Mouse (Mus musculus) large intestine, adult 2 months (tissue): ENCODE data around the gene Prrg1. TPM values are rescaled to one million over a fixed set of nuclear protein-coding genes. Genes with fewer than 3 reads are reported as not detected.
"Not testable (repeated sequence)": the region's sequence is repeated elsewhere in the genome, so short reads cannot be mapped to it uniquely, and the experiment has no call there.

Experiments used
- DNase-seq: peaks from one replicate; pipeline ENCODE4 v3.0.0-alpha.2; 2012; ENCODE audit warnings: low read depth, low spot score
- WGBS: fragments of 180-500 bp; shearing (Covaris S2); methylation state at CpG from one replicate; pipeline ENCODE4 v1.1.7; 2018; 5-methylcytosine and 5-hydroxymethylcytosine counted together
- polyA plus RNA-seq: library from polyadenylated mRNA; depleted of rRNA; stranded (reverse); fragments of >200 nt; gene quantifications from 2 replicates; pipeline ENCODE4 v1.2.3, GENCODE M21; 2012; rRNA removed

Gene Prrg1
- 0.21 and 0.52 TPM in 2 replicates for polyA plus RNA-seq

DNA sequence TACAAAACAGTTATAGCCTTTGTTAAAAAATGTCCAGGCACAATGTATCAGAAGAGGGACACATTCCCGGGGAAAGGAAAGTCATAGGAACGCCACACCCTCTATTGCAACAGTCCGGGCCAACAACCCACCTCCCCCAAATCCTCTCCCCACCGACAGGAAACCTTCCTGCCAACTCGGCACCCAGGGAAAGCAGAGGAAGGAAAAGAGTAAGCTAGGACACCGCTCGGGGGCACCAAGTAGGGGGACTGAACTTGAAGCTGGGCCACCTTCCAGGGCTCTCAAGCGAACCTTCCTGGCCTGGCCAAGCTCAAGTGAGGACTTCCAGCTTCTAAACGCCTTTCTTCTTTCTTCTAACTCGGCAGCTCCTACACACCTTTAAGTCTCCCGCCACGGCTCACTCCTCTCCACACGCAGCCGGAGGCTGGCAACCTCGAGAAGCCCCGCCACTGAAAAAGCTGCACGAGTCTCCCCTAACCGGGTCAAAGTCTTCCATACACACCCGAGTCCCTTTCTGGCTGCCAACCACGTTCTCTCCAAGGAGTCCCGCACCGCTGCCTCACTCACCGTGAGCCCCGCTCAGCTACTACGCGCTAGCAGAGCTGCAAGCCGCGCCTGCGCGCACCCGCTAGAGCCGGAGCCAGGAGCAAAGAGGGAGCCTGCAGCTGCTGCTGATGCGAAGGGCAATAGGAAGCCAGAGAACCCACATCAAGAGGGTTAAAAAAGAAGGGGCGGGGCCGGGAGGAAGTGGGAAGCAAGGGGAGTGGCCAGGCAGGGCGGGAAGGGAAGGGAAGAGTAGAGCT lies at the start of gene Prrg1:
Gene Prrg1, minus strand, starts transcription at position 695 of the 803 bp plus-strand sequence.
- WGBS: 17% methylated on average over 36 of the region's 36 CpGs
- DNase-seq: peak; percentile 18

DNA sequence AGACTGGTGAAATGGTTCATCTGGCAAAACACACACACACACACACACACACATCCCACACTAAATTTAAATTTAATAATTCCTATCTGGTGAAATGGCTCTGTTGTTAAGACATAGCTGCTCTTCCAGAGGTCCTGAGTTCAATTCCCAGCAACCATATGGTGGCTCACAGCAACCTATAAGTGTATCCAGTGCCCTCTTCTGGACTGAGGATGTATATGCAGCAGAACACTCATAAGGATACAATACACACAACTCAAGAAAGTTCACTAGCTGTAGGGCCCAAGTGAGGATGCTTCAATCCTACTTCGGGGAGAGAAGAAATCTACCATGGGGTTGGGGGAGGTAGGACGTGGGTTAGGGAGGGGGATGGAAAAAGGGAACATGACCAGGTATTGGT lies 22.1 kb upstream of the Prrg1 start:
- no peak for DNase-seq

DNA sequence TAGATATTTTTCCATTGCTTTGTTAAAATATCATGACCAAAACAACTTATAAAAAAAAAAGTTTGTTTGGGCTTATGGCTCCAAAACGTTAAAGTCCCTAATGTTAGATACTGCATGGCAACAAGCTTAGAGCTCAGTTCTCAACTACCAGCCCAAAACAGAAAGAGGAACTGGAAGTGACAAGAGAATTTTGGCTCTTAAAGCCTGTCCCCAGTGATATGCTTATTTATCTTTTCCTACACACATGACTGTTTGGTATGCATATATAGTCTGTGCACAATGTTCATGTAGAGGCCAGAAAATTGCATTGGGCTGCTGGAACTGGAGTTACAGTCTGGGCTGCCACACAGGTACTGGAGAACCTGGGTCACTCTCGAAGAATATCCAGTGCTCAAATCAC lies 9.4 kb upstream of the Prrg1 start:
- no peak for DNase-seq
- WGBS: 70% methylated on average over 2 of the region's 2 CpGs

More for the DNA sequence above, 22.1 kb upstream of the Prrg1 start:
- 61% methylated on average over 2 of the region's 2 CpGs for WGBS

DNA sequence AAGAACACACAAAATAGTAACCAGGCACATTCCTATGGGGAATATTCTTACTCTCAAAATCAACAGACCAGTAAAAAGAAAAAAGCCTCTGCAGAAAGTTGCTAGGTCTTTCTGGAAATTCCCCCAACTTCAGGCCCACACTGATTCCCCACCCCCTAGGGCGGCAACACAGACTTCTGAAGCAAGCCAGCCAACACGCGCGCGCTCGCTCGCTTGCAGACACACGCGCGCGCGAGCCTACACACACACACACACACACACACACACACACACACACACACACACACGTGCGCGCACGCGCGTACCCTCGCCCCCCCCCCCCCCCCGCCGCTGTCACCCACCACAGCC lies 868 bp downstream of the Prrg1 start:
- no peak for DNase-seq
- WGBS: 30% methylated on average over 12 of the region's 21 CpGs

DNA sequence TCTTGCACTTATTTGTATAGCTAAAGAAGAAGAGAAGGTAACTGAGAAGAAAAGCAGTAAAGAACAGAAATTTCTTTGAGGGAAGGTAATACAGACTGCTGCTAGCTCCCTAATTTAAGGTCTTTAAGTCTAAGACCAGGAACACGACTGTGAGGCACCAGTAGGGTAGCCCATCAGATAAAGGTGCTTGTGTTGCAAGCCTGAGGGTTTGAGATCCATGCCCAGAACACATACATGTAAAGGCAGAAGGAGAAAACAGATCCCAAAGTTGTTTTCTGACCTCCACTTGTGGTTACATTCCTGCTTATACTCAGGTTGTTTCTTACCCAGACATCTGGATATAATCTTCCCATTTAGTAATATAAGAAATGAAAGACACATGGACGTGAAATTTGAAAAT lies 20.2 kb downstream of the Prrg1 start:
- no peak for DNase-seq
- 65% methylated on average over 2 of the region's 2 CpGs for WGBS

DNA sequence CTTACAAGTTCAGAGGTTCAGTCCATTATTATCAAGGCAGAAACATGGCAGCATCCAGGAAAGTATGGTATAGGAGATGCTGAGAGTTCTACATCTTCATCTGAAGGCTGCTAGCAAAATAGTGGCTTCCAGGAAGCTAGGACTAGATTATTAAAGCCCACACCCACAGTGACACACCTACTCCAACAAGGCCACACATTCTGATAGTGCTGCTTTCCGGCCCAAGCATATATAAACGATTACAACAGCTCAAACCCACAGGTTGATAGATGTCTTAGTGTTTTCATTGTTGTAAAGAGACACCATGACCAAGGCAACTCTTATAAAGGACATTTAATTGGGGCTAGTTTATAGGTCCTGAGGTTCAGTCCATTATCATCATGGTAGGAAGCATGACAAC lies 30.3 kb downstream of the Prrg1 start:
- DNase-seq: no peak
- WGBS: 70% methylated on average over 2 of the region's 2 CpGs

DNA sequence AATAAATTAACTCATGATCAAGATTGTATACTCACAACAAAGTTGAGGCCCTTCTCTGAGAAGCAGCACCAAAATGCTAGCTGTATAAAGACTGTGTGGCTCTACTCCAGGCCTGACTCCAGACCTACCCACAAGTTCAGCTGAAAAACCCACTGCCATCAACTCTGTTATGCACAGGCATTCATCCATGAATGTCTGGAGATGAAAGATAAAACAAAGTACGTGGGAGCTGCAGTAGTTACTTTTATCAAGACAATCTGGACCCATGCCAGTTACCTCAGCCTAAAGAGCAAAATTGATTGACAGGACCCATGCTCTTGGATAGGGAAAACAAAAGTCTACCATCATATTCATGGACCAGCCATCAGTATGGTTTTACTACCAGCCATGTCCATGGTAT lies 31.0 kb downstream of the Prrg1 start:
- DNase-seq: no peak
- WGBS: 64% methylated on average over 1 of the region's 1 CpGs

DNA sequence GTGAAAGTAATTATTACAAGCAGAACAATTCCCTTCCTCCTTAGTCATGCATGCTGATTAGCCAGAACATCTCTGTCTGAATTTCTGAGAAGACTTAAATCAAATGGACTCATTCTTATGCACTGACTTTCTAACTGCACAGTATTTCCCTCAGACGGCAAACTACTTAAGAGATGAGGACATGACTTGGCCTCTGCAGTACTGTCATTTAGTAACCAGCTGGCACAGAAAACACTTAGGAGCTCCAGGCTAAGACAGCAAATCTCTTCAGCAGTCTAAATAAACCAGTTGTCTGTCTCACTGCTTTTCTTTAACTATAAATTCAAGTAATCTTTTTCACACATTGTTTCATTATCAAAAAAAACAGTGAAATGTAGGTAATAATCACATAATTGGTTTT lies 36.0 kb downstream of the Prrg1 start:
- no peak for DNase-seq
- 54% methylated on average over 1 of the region's 1 CpGs for WGBS

DNA sequence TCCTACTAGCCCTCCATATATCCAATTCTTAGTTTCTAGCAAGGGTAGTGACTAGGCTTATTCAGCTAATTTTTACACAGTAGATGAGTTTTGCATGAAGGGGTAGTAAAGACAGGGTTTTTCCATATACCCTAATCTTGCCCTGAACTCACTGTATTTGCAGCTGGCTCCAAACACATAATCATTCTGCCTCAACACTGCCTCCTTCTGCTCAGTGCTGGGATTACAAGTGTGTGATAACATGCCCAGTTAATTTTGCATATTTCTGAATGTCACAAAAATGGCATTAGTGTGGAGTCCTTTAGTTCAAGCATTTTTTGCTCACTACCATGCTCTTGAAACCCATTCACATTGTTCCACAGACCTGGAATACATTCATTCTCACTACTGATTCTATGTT lies 44.0 kb downstream of the Prrg1 start:
- no peak for DNase-seq

DNA sequence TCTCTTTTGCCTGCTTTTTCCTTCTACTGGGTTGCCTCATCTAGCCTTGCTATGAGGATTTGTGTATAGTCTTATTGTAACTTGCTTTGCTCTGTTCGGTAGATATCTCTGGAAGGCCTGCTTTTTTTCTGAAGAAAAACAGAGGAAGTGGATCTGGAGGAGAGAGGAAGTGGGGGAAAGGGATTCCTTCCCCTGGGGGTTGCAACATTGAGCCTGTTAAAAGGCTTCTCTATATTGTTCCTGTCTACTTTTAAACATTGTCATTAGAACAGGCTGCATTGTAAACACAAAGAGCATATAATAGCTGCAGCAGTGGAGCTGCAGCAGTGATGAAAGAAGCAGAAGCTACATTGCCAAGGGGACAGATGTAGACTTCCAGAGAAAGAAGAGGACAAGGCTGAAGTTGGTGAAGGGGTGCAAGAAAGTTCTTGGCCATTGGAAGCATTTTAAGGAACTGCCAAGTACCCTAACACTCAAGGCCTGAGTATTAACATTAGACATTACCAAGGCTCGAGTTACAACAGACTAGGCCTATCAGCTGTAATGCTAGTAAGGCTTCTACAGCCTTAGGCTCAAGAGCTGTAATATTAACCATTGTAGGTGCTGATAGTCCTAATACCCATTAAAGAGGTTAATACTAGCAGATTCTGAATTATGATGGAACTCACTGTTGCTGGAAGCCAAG lies 44.9 kb downstream of the Prrg1 start:
- 51% methylated on average over 2 of the region's 2 CpGs for WGBS
- no peak for DNase-seq

DNA sequence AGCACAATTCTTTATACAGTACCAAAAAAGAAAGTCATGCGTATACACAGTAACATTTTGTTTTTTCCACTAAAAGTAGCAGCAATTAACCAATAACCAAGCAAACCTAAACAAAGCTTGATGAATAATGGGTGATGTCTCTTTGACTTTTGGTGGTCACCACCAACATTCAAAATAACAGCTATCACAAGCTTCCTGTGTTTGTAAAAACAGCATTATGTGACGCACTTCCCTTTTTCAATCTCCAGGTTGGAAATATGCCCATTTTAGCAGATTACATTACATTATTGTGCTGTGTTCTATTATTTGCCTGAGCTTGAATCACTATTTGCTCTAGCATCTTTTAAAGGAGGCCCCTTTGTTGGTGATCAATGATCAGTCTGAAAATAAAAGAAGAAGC lies 65.4 kb downstream of the Prrg1 start:
- 81% methylated on average over 2 of the region's 2 CpGs for WGBS
- no peak for DNase-seq

DNA sequence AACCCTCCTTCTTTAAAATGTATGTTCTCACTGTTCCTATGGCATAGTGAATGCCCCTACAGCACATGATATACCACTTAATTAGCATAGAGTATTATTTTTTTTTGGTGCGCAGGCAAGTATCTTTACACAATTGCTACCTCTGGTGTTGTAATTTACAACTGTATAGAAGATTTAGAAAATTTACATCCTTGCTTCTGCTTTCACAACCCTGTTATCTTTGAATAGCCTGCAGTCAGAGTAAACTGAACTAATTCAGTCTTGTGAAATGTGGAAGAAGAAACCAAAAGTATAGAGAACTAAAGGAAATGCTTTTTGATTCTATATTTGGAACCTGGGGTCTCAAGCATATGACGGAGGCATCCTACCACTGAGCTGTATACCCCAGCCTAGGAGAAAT lies 100.7 kb downstream of the Prrg1 start:
- WGBS: 91% methylated on average over 2 of the region's 2 CpGs
- no peak for DNase-seq

DNA sequence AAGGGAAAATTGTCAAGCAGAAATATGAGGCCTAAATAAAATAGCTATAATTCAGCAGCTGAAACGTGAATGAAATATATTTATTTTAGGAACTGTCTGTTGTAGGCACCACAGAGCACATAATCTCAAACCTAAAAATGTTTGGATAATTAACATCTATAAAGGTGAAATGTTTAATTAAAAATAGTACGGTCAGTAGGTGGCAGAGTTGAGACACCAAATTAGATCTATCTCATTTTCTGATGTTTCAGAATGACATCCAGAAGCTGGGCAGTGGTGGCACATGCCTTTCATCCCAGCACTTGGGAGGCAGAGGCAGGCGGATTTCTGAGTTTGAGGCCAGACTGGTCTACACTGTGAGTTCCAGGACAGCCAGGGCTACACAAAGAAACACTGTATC lies 104.0 kb downstream of the Prrg1 start:
- WGBS: 71% methylated on average over 3 of the region's 3 CpGs
- no peak for DNase-seq

DNA sequence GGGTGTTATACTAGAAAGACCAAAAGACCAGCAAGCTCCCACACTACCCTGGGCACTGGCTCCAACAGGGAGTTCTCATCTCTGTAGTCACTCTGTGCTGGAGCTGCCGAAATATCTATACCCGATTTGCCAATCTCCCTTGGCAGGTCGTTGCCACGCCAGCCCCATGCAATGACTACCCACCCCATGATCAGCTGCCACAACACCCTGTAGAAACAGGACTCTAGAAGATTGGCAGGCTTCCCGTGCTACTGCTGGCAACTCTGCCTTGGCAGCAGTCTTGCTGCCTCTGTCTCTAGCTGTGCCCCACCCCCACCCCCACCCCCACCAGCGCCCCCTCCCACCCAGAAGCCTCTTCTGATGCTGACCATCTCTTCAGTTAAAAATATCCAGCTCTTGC lies 149.3 kb downstream of the Prrg1 start:
- WGBS: 67% methylated on average over 6 of the region's 6 CpGs
- DNase-seq: no peak

DNA sequence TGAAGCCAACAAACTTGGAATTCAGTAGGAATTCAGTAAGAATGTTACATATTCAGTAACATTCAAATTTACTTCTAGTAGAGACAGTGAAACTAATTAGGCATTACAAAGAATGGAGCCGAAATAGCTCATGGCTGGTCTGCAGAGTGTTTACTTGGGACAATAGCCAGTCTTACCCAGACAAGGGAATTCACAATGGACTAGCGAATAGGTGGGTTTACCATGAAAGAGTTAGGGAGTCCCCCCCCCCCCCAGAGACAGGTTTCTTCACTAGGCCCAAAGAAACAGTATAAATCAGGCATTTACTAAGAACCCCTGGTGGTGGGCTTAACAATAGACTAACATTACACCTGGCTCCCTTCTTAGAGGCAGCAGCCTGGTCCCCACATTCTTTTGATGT lies 180.3 kb downstream of the Prrg1 start:
- not testable (repeated sequence) for DNase-seq
- 86% methylated on average over 2 of the region's 2 CpGs for WGBS

Other genes starting within 250 kb of the Prrg1 start
- not detected in 2 replicates for gene 4930480E11Rik, start 214.3 kb downstream of the Prrg1 start, polyA plus RNA-seq
- not detected in 2 replicates for gene Fam47c, start 153.9 kb upstream of the Prrg1 start, polyA plus RNA-seq